In genomic region chr5:107986255-107986966, GRCm38 (mm10) we compare ENCODE assay signal across 7 mouse cellular contexts. TPM values are rescaled to one million over a fixed set of nuclear protein-coding genes. Genes with fewer than 3 reads are reported as not detected.
DNase-seq lines count a peak whose midpoint lies in the region; ATAC-seq and TF ChIP-seq lines count a peak whose summit lies in the region.

No protein-coding gene starts in this region.

- under 1% methylated on average over 35 of the region's 54 CpGs for WGBS in intestine, embryonic 14.5 days

- H3K4me1 ChIP-seq in intestine, embryonic 14.5 days (replicated peaks; ENCODE audit: control insufficient read depth, insufficient read depth, low read length) = peaks cover 6% of the 10 kb centered on the region; the same call in 1 of the 2 replicates
- H3K4me1 ChIP-seq in megakaryocyte, embryonic 14.5 days = peaks cover 54% of the 10 kb centered on the region

- H3K4me2 ChIP-seq in intestine, embryonic 14.5 days (ENCODE audit: low read length) = peak overlapping the region; percentile 63

- peak; percentile 74 for ATAC-seq in common myeloid progenitor, adult 5-6 weeks (replicated peaks; ENCODE audit: low read depth, poor library complexity, severe bottlenecking)
- ATAC-seq in intestine, embryonic 14.5 days (replicated peaks; ENCODE audit: low FRiP score, low TSS enrichment, low read depth) = peak; percentile 85

- peak; percentile 88 for DNase-seq in adipocyte (ENCODE audit: low spot score)
- DNase-seq in gastrocnemius, adult 2 months = peak; percentile 63
- DNase-seq in intestine, embryonic 14.5 days (ENCODE audit: low spot score) = peak; percentile 87
- peak; percentile 57 to 62 for DNase-seq in left cerebral cortex, postnatal 10 days (ENCODE audit: extremely low spot score in 1 of 2, low spot score in 2 of 2)
- DNase-seq in right cerebral cortex, adult 2 months (ENCODE audit: low spot score in 2 of 2) = peak; percentile 72 to 75

- intact Hi-C loops in gastrocnemius, adult 2 months (cut with DNase I) = loop anchor here (1.0 to 5.0 kb wide), 2 partner anchors 39 to 65 kb away; no protein-coding TSS in a partner anchor
- intact Hi-C loops in left cerebral cortex, postnatal 10 days (cut with DNase I) = loop anchor here (5.0 kb wide), 2 partner anchors 49 to 64 kb away; no protein-coding TSS in a partner anchor

- peak overlapping the region; percentile 93 for H3K4me3 ChIP-seq in gastrocnemius, adult 2 months
- peak overlapping the region; percentile 66 for H3K4me3 ChIP-seq in intestine, embryonic 14.5 days (ENCODE audit: low read depth, low read length)
- peak overlapping the region; percentile 94 for H3K4me3 ChIP-seq in megakaryocyte, embryonic 14.5 days (replicated peaks)

- no peaks in the 10 kb centered on the region for H3K9me3 ChIP-seq in intestine, embryonic 14.5 days (ENCODE audit: control insufficient read depth, low read length)
- H3K9me3 ChIP-seq in megakaryocyte, embryonic 14.5 days = no peaks in the 10 kb centered on the region

- peak overlapping the region; percentile 96 for H3K27ac ChIP-seq in gastrocnemius, adult 2 months
- peak overlapping the region; percentile 87 for H3K27ac ChIP-seq in intestine, embryonic 14.5 days (ENCODE audit: low read depth)

- peak overlapping the region; percentile 69 for H3K9ac ChIP-seq in intestine, embryonic 14.5 days (ENCODE audit: low read length)

- H3K36me3 ChIP-seq in intestine, embryonic 14.5 days (ENCODE audit: control insufficient read depth, insufficient read depth, low read length) = no peaks in the 10 kb centered on the region
- peaks cover 8% of the 10 kb centered on the region for H3K36me3 ChIP-seq in megakaryocyte, embryonic 14.5 days (replicated peaks; ENCODE audit: low read length)

- H3K27me3 ChIP-seq in intestine, embryonic 14.5 days (replicated peaks; ENCODE audit: control insufficient read depth, insufficient read depth, low read length) = no peaks in the 10 kb centered on the region
- H3K27me3 ChIP-seq in megakaryocyte, embryonic 14.5 days (replicated peaks) = no peaks in the 10 kb centered on the region

- TF ChIP-seq CTCF in gastrocnemius, adult 2 months (IDR thresholded peaks at IDR 0.05) = peak; percentile 76

RNA-seq across cellular contexts. Expression of gene Fam69a, which starts 0.5 kb away (rescaled TPM):
- 15.8 and 28.6 TPM in 2 replicates for total RNA-seq in common myeloid progenitor, adult 5-6 weeks (2017)
- total RNA-seq in gastrocnemius, adult 2 months (2021) = 10 to 100 TPM; 19.8 to 26.1 TPM
- polyA plus RNA-seq in intestine, embryonic 14.5 days (2014; fragmentation: Nextera tagmentation; extraction: Ambion mirVana) = 24.5 and 25.0 TPM in 2 replicates
- total RNA-seq in left cerebral cortex, postnatal 10 days (2021) = 10 to 100 TPM; 55.3 to 60.5 TPM
- 0.94 TPM in 1 of 2 replicates, not detected in the other for polyA plus RNA-seq in megakaryocyte, embryonic 14.5 days (2012; ENCODE audit: insufficient read depth, low replicate concordance)

Comparison
In these comparisons a context has a peak if more than half of its experiments do, and no peak if none do; other contexts are left out.
1. Peak in every context shown above with its lines: DNase-seq, ATAC-seq, H3K4me3 ChIP-seq and H3K27ac ChIP-seq.